Mouse (Mus musculus) thymus, adult 2 months (tissue): ENCODE results near the gene Map3k4. TPM values are rescaled to one million over a fixed set of nuclear protein-coding genes. Genes with fewer than 3 reads are reported as not detected.

Experiments
- DNase-seq: peaks from one replicate; pipeline ENCODE4 v3.0.0; 2021
- H3K27ac ChIP-seq: fragments of 200-500 bp; 2 replicates; pipeline ENCODE4 v1.5.1; 2012; ENCODE audit warnings: low read length, control low read depth; ENCODE audit not compliant: control insufficient read depth, insufficient read depth
- H3K27me3 ChIP-seq: fragments of 200-500 bp; 2 replicates; pipeline ENCODE4 v1.6.1; 2012; ENCODE audit warnings: mild to moderate bottlenecking, low read length, moderate library complexity, mixed read lengths; ENCODE audit not compliant: control insufficient read depth, insufficient read depth
- H3K36me3 ChIP-seq: fragments of 200-500 bp; 2 replicates; pipeline ENCODE4 v1.6.1; 2012; ENCODE audit warnings: mild to moderate bottlenecking, low read length, moderate library complexity; ENCODE audit not compliant: control insufficient read depth, insufficient read depth
- H3K4me1 ChIP-seq: fragments of 200-500 bp; replicated peaks from 2 replicates; pipeline ENCODE4 v1.6.1; 2012; ENCODE audit warnings: low read length; ENCODE audit not compliant: control insufficient read depth, insufficient read depth
- H3K4me3 ChIP-seq: fragments of 200-500 bp; 2 replicates; pipeline ENCODE4 v1.5.1; 2012; ENCODE audit warnings: mild to moderate bottlenecking, low read length, control low read depth, moderate library complexity; ENCODE audit not compliant: control insufficient read depth, insufficient read depth
- CTCF ChIP-seq: fragments of 200-500 bp; IDR thresholded peaks from 2 replicates; pipeline ENCODE4 v1.5.1; 2012; ENCODE audit warnings: mild to moderate bottlenecking, control low read depth, low read length, moderate library complexity, borderline replicate concordance; ENCODE audit not compliant: control insufficient read depth, poor library complexity, insufficient read depth; ENCODE audit errors: extremely low read depth
- POLR2A ChIP-seq: fragments of 200-500 bp; IDR thresholded peaks from 2 replicates; pipeline ENCODE4 v1.6.1; 2012; ENCODE audit warnings: mild to moderate bottlenecking, low read length, control low read depth, moderate library complexity; ENCODE audit not compliant: control insufficient read depth, poor library complexity, insufficient read depth; ENCODE audit errors: extremely low read depth
- WGBS: fragments of 180-500 bp; shearing (Covaris S2); methylation state at CpG from one replicate; pipeline ENCODE4 v1.1.7; 2018; 5-methylcytosine and 5-hydroxymethylcytosine counted together
- polyA plus RNA-seq: library from polyadenylated mRNA; depleted of rRNA; stranded (reverse); fragments of >200 nt; gene quantifications from 2 replicates; pipeline ENCODE4 v1.2.3, GENCODE M21; 2012

Gene Map3k4
- polyA plus RNA-seq, 1 experiment, result 27.7 TPM

GRCm38 (mm10) chr17:12263787-12264186 lies 54.8 kb downstream of the Map3k4 start:
- H3K4me3 ChIP-seq, result no peak overlapping the region
- H3K4me1 ChIP-seq, result no peaks in the 10 kb centered on the region
- TF ChIP-seq POLR2A, result no peak
- 96% methylated on average over 13 of the region's 13 CpGs for WGBS
- no peak overlapping the region for H3K27ac ChIP-seq
- H3K36me3 ChIP-seq, result no peaks in the 10 kb centered on the region
- H3K27me3 ChIP-seq, result no peaks in the 10 kb centered on the region
- DNase-seq, result no peak

GRCm38 (mm10) chr17:12262851-12263250 lies 55.7 kb downstream of the Map3k4 start:
- Histone ChIP-seq H3K4me1 (no peaks in the 10 kb centered on the region), H3K27ac (no peak overlapping the region), H3K4me3 (no peak overlapping the region), H3K36me3 (peaks cover 6% of the 10 kb centered on the region), H3K27me3 (no peaks in the 10 kb centered on the region)
- 94% methylated on average over 8 of the region's 8 CpGs for WGBS
- DNase-seq, result no peak
- no peak for TF ChIP-seq POLR2A
- TF ChIP-seq CTCF, result no peak

GRCm38 (mm10) chr17:12261887-12262286 lies 56.7 kb downstream of the Map3k4 start:
- WGBS, result 79% methylated on average over 2 of the region's 2 CpGs
- H3K27ac ChIP-seq, result no peak overlapping the region
- H3K27me3 ChIP-seq, result no peaks in the 10 kb centered on the region
- peaks cover 6% of the 10 kb centered on the region for H3K36me3 ChIP-seq
- no peak overlapping the region for H3K4me3 ChIP-seq
- no peak for DNase-seq
- H3K4me1 ChIP-seq, result no peaks in the 10 kb centered on the region
- TF ChIP-seq CTCF (no peak), POLR2A (no peak)

GRCm38 (mm10) chr17:12261376-12261775 lies 57.2 kb downstream of the Map3k4 start:
- H3K27ac ChIP-seq, result no peak overlapping the region
- 94% methylated on average over 7 of the region's 7 CpGs for WGBS
- H3K36me3 ChIP-seq, result peaks cover 9% of the 10 kb centered on the region
- H3K4me1 ChIP-seq, result no peaks in the 10 kb centered on the region
- H3K4me3 ChIP-seq, result no peak overlapping the region
- H3K27me3 ChIP-seq, result no peaks in the 10 kb centered on the region
- TF ChIP-seq CTCF (no peak), POLR2A (no peak)
- DNase-seq, result no peak

- no peaks in the 10 kb centered on the region for H3K27me3 ChIP-seq
- TF ChIP-seq POLR2A, result no peak
- no peak for TF ChIP-seq CTCF
- peaks cover 21% of the 10 kb centered on the region for H3K36me3 ChIP-seq
- H3K27ac ChIP-seq, result no peak overlapping the region
- WGBS, result 97% methylated on average over 8 of the region's 8 CpGs
- no peak for DNase-seq
- H3K4me3 ChIP-seq, result no peak overlapping the region
- no peaks in the 10 kb centered on the region for H3K4me1 ChIP-seq
Measured at GRCm38 (mm10) chr17:12259957-12260356, 58.6 kb downstream of the Map3k4 start.

GRCm38 (mm10) chr17:12258517-12258916 lies 60.1 kb downstream of the Map3k4 start:
- Histone ChIP-seq H3K27me3 (no peaks in the 10 kb centered on the region), H3K27ac (no peak overlapping the region), H3K4me1 (no peaks in the 10 kb centered on the region), H3K4me3 (no peak overlapping the region), H3K36me3 (peaks cover 29% of the 10 kb centered on the region)
- 97% methylated on average over 6 of the region's 6 CpGs for WGBS
- TF ChIP-seq CTCF (no peak), POLR2A (no peak)
- DNase-seq, result no peak

GRCm38 (mm10) chr17:12256142-12256541 lies 62.5 kb downstream of the Map3k4 start:
- Histone ChIP-seq H3K4me3 (no peak overlapping the region), H3K36me3 (peaks cover 29% of the 10 kb centered on the region), H3K27me3 (no peaks in the 10 kb centered on the region), H3K27ac (no peak overlapping the region), H3K4me1 (no peaks in the 10 kb centered on the region)
- TF ChIP-seq POLR2A (no peak), CTCF (no peak)
- DNase-seq, result no peak
- 97% methylated on average over 11 of the region's 11 CpGs for WGBS
